Mouse (Mus musculus) testis, adult 2 months (tissue): Measurements from ENCODE around the gene Immt.

Experiments
- CTCF ChIP-seq: fragments of 200-500 bp; IDR thresholded peaks from 2 replicates; pipeline ENCODE4 v1.5.1; 2012; ENCODE audit warnings: low read depth, mild to moderate bottlenecking, inconsistent platforms, low read length, moderate library complexity; ENCODE audit not compliant: control insufficient read depth, insufficient read depth, insufficient replicate concordance
- POLR2A ChIP-seq: fragments of 200-500 bp; IDR thresholded peaks from 2 replicates; pipeline ENCODE4 v1.6.1; 2012; ENCODE audit warnings: low read depth, mild to moderate bottlenecking, inconsistent platforms, low read length, moderate library complexity; ENCODE audit not compliant: control insufficient read depth

DNA sequence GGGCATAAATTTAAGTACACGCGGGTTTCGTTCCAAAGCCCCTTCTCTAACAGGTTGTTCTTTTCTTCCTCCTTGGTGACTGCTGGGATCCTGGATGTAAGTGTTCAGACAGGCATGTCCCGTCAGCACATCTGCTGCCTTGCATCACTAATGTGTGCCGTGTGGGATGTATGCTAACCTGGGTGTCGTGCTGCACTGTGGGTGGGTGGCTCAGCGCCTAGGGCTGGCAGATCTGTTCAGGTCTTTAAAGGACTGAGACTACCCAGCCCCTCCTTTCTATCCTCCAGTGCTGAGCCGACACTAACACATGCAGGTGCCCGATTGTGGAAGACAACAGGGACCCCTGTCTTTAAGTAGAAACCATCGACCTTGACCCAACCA lies 29.4 kb upstream of the Immt start:
- TF ChIP-seq CTCF, result no peak
- TF ChIP-seq POLR2A, result no peak
